Comparison of ENCODE assay signal across 8 mouse cellular contexts in the genomic region with DNA sequence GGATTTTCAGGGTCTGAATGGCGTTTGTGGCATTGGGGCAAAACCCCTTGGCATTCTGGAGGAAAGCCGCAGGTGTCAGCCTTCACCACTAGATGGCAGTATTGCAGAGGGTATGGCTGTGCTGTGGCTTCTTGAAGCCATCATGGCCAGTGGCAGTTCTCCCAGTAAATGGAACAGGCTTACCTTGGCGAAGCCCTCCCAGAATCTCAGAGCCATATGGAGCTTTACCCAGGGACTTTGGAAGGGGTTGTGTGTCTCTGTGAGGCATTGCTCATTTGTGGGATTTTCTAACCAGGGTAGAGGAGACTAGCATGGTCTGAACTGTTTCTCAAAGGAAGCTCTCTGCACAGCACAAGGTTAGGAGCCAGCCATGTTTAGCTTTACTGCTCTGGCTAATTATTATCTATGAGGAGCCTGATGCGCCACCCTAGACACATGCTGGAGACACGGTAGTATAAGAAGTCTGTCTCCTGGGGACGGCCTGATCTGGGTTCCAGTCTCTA. TPM values are rescaled to one million over a fixed set of nuclear protein-coding genes. Genes with fewer than 3 reads are reported as not detected.
A peak's percentile ranks its signal among the peaks of the same experiment; 100 is the strongest.
DNase-seq lines count a peak whose midpoint lies in the region; ATAC-seq and TF ChIP-seq lines count a peak whose summit lies in the region.

No protein-coding gene starts in this region.

- H3K4me2 ChIP-seq in forebrain, embryonic 12.5 days = no peak overlapping the region
- no peak overlapping the region for H3K4me2 ChIP-seq in hindbrain, embryonic 13.5 days

- H3K27me3 ChIP-seq in E14TG2a.4 (ENCODE audit: insufficient read depth, low read length) = no peaks in the 10 kb centered on the region
- H3K27me3 ChIP-seq in forebrain, embryonic 12.5 days = no peaks in the 10 kb centered on the region; the same call in 1 of the 2 replicates
- H3K27me3 ChIP-seq in hindbrain, embryonic 13.5 days = no peaks in the 10 kb centered on the region

- H3K4me3 ChIP-seq in E14TG2a.4 (replicated peaks; ENCODE audit: low read length) = no peak overlapping the region
- H3K4me3 ChIP-seq in forebrain, embryonic 12.5 days (replicated peaks) = no peak overlapping the region
- no peak overlapping the region for H3K4me3 ChIP-seq in hindbrain, embryonic 13.5 days

- TF ChIP-seq CTCF in E14TG2a.4 (conservative IDR thresholded peaks at IDR 0.05; ENCODE audit: low read length) = peak; percentile 84

- no peaks in the 10 kb centered on the region for H3K36me3 ChIP-seq in E14TG2a.4 (ENCODE audit: insufficient read depth, low read length)
- H3K36me3 ChIP-seq in forebrain, embryonic 12.5 days (replicated peaks) = no peaks in the 10 kb centered on the region
- no peaks in the 10 kb centered on the region for H3K36me3 ChIP-seq in hindbrain, embryonic 13.5 days

- no peak overlapping the region for H3K27ac ChIP-seq in forebrain, embryonic 12.5 days
- H3K27ac ChIP-seq in hindbrain, embryonic 13.5 days = no peak overlapping the region

- DNase-seq in brain, embryonic 18.5 days (ENCODE audit: low read depth, low spot score) = peak; percentile 59
- peak; percentile 86 for DNase-seq in layer of hippocampus, postnatal 10 days (ENCODE audit: low spot score in 2 of 2)
- DNase-seq in lung, postnatal 10 days = peak; percentile 76
- DNase-seq in retina, postnatal 1 day = peak; percentile 85
- DNase-seq in thymus, postnatal 36 days = peak; percentile 38 to 57

- 40% methylated on average over 6 of the region's 6 CpGs for WGBS in forebrain, embryonic 12.5 days
- 36% methylated on average over 6 of the region's 6 CpGs for WGBS in hindbrain, embryonic 13.5 days

- H3K9ac ChIP-seq in forebrain, embryonic 12.5 days = no peak overlapping the region
- H3K9ac ChIP-seq in hindbrain, embryonic 13.5 days = no peak overlapping the region

- H3K9me3 ChIP-seq in E14TG2a.4 (ENCODE audit: low read length) = no peaks in the 10 kb centered on the region
- H3K9me3 ChIP-seq in forebrain, embryonic 12.5 days = no peaks in the 10 kb centered on the region
- H3K9me3 ChIP-seq in hindbrain, embryonic 13.5 days = no peaks in the 10 kb centered on the region

- ATAC-seq in forebrain, embryonic 12.5 days (ENCODE audit: low FRiP score) = peak; percentile 67; the same call in 1 of the 2 replicates
- ATAC-seq in hindbrain, embryonic 13.5 days (ENCODE audit: low FRiP score) = peak; percentile 70

- H3K4me1 ChIP-seq in E14TG2a.4 (replicated peaks; ENCODE audit: low read depth, low read length) = peaks cover 21% of the 10 kb centered on the region
- no peaks in the 10 kb centered on the region for H3K4me1 ChIP-seq in forebrain, embryonic 12.5 days
- no peaks in the 10 kb centered on the region for H3K4me1 ChIP-seq in hindbrain, embryonic 13.5 days (replicated peaks)

RNA-seq across cellular contexts. Expression of a gene that starts 22.5 kb away (rescaled TPM):
- polyA plus RNA-seq in forebrain, embryonic 12.5 days (2016; fragmentation: Nextera tagmentation; extraction: Ambion mirVana) = not detected in 2 replicates
- 0.13 TPM in 1 of 2 replicates, not detected in the other for polyA plus RNA-seq in hindbrain, embryonic 13.5 days (2015; fragmentation: Nextera tagmentation; extraction: Ambion mirVana)
- total RNA-seq in layer of hippocampus, postnatal 10 days (2021) = not detected

RNA-seq across cellular contexts. Expression of a gene that starts 38.2 kb away (rescaled TPM):
- polyA plus RNA-seq in forebrain, embryonic 12.5 days (2016; fragmentation: Nextera tagmentation; extraction: Ambion mirVana) = 0.43 and 0.60 TPM in 2 replicates
- 0.17 and 0.34 TPM in 2 replicates for polyA plus RNA-seq in hindbrain, embryonic 13.5 days (2015; fragmentation: Nextera tagmentation; extraction: Ambion mirVana)
- total RNA-seq in layer of hippocampus, postnatal 10 days (2021) = 100 to 1,000 TPM in 1 of 2 experiments, 10 to 100 TPM in 1; 80.4 to 105 TPM
